11 mouse cellular contexts compared by ENCODE assay signal in genomic region chr8:60971808-60972207, GRCm38 (mm10). TPM values are rescaled to one million over a fixed set of nuclear protein-coding genes. Genes with fewer than 3 reads are reported as not detected.
A peak's percentile ranks its signal among the peaks of the same experiment; 100 is the strongest.
DNase-seq lines count a peak whose midpoint lies in the region; ATAC-seq and TF ChIP-seq lines count a peak whose summit lies in the region.
"Had no signal": no experiment of that assay in that cellular context is flagged by ENCODE, and none has a peak within 500 bp of the region (broad histone marks: within the 10 kb centered on the region; RNA-seq: fewer than 3 reads in every experiment).

No protein-coding gene starts in this region.

- no peak overlapping the region for H3K4me3 ChIP-seq in forebrain, embryonic 14.5 days (ENCODE audit: low read depth, low read length)
- no peak overlapping the region for H3K4me3 ChIP-seq in forebrain, embryonic 12.5 days (replicated peaks)
- H3K4me3 ChIP-seq in layer of hippocampus, adult 2 months: no peak overlapping the region
- no peak overlapping the region for H3K4me3 ChIP-seq in hindbrain, embryonic 11.5 days (ENCODE audit: low read depth, low read length)
- H3K4me3 ChIP-seq: limb, embryonic 12.5 days; midbrain, embryonic 12.5 days had no signal

- no peaks in the 10 kb centered on the region for H3K27me3 ChIP-seq in forebrain, embryonic 14.5 days (replicated peaks; ENCODE audit: control insufficient read depth, insufficient read depth, low read length)
- H3K27me3 ChIP-seq in forebrain, embryonic 12.5 days: no peaks in the 10 kb centered on the region
- H3K27me3 ChIP-seq in hindbrain, embryonic 11.5 days (ENCODE audit: control insufficient read depth, insufficient read depth, low read length): no peaks in the 10 kb centered on the region
- H3K27me3 ChIP-seq: limb, embryonic 12.5 days; midbrain, embryonic 12.5 days had no signal

- TF ChIP-seq CTCF in layer of hippocampus, adult 2 months (conservative IDR thresholded peaks at IDR 0.05): no peak

- H3K9me3 ChIP-seq in forebrain, embryonic 14.5 days (replicated peaks; ENCODE audit: control insufficient read depth, low read length): no peaks in the 10 kb centered on the region
- no peaks in the 10 kb centered on the region for H3K9me3 ChIP-seq in forebrain, embryonic 12.5 days
- no peaks in the 10 kb centered on the region for H3K9me3 ChIP-seq in hindbrain, embryonic 11.5 days (ENCODE audit: control insufficient read depth, low read length)
- H3K9me3 ChIP-seq: limb, embryonic 12.5 days; midbrain, embryonic 12.5 days had no signal

- ATAC-seq in forebrain, embryonic 14.5 days: no peak
- ATAC-seq in forebrain, embryonic 12.5 days (ENCODE audit: low FRiP score): no peak
- ATAC-seq in hindbrain, embryonic 11.5 days (ENCODE audit: low FRiP score): no peak
- ATAC-seq: intestine, embryonic 16.5 days had no signal

- H3K27ac ChIP-seq in forebrain, embryonic 14.5 days (ENCODE audit: low read depth, low read length): no peak overlapping the region
- H3K27ac ChIP-seq in forebrain, embryonic 12.5 days: no peak overlapping the region
- peak overlapping the region; percentile 40; the same call in 1 of the 2 replicates for H3K27ac ChIP-seq in layer of hippocampus, adult 2 months
- no peak overlapping the region for H3K27ac ChIP-seq in hindbrain, embryonic 11.5 days (ENCODE audit: low read depth, low read length)
- H3K27ac ChIP-seq: limb, embryonic 12.5 days; midbrain, embryonic 12.5 days had no signal

- H3K9ac ChIP-seq in forebrain, embryonic 14.5 days (ENCODE audit: low read length): no peak overlapping the region
- H3K9ac ChIP-seq in forebrain, embryonic 12.5 days: no peak overlapping the region
- no peak overlapping the region for H3K9ac ChIP-seq in hindbrain, embryonic 11.5 days (ENCODE audit: low read depth, low read length)
- H3K9ac ChIP-seq: limb, embryonic 12.5 days; midbrain, embryonic 12.5 days had no signal

- 55% methylated on average over 4 of the region's 4 CpGs for whole genome bisulfite sequencing in forebrain, embryonic 14.5 days
- WGBS in forebrain, embryonic 12.5 days: 67% methylated on average over 4 of the region's 4 CpGs
- 88% methylated on average over 4 of the region's 4 CpGs for WGBS in hindbrain, embryonic 11.5 days

- DNase-seq in forebrain, embryonic 14.5 days (ENCODE audit: low spot score): peak; percentile 64
- DNase-seq in layer of hippocampus, adult 2 months (ENCODE audit: low spot score in 2 of 2): no peak
- DNase-seq in layer of hippocampus, adult 9-10 months (ENCODE audit: low spot score): no peak
- DNase-seq in MN1 (ENCODE audit: low spot score): peak; percentile 36
- peak; percentile 49 for DNase-seq in kidney, adult 9 months
- no peak for DNase-seq in natural killer cell, adult 2 months (ENCODE audit: low spot score in 2 of 2)
- no peak for DNase-seq in hindbrain, embryonic 11.5 days (ENCODE audit: low spot score)

- H3K4me1 ChIP-seq in forebrain, embryonic 14.5 days (ENCODE audit: control insufficient read depth, insufficient read depth, low read length): 0 out of 2 replicates have a peak, but pooled peaks cover 3% of the 10 kb centered on the region
- H3K4me1 ChIP-seq in forebrain, embryonic 12.5 days: peaks cover 3% of the 10 kb centered on the region; the same call in 1 of the 2 replicates
- no peaks in the 10 kb centered on the region for H3K4me1 ChIP-seq in hindbrain, embryonic 11.5 days (replicated peaks; ENCODE audit: control insufficient read depth, insufficient read depth, low read length)

- no peak overlapping the region for H3K4me2 ChIP-seq in forebrain, embryonic 14.5 days (ENCODE audit: low read length)
- no peak overlapping the region for H3K4me2 ChIP-seq in forebrain, embryonic 12.5 days
- H3K4me2 ChIP-seq in hindbrain, embryonic 11.5 days (replicated peaks; ENCODE audit: low read depth, low read length): no peak overlapping the region
- H3K4me2 ChIP-seq: limb, embryonic 12.5 days; midbrain, embryonic 12.5 days had no signal

- no peaks in the 10 kb centered on the region for H3K36me3 ChIP-seq in forebrain, embryonic 14.5 days (ENCODE audit: control insufficient read depth, insufficient read depth, low read length)
- H3K36me3 ChIP-seq in forebrain, embryonic 12.5 days (replicated peaks): no peaks in the 10 kb centered on the region
- H3K36me3 ChIP-seq in hindbrain, embryonic 11.5 days (ENCODE audit: control insufficient read depth, insufficient read depth, low read length): no peaks in the 10 kb centered on the region
- H3K36me3 ChIP-seq: limb, embryonic 12.5 days; midbrain, embryonic 12.5 days had no signal

RNA-seq across cellular contexts. Expression of gene Clcn3, which starts 11.3 kb away (rescaled TPM):
- 55.1 and 59.9 TPM in 2 replicates for polyA plus RNA-seq in forebrain, embryonic 14.5 days (2014; fragmentation: Nextera tagmentation; extraction: Ambion mirVana)
- 53.4 and 53.7 TPM in 2 replicates for polyA plus RNA-seq in forebrain, embryonic 12.5 days (2016; fragmentation: Nextera tagmentation; extraction: Ambion mirVana)
- total RNA-seq in layer of hippocampus, adult 2 months (2021): 100 to 1,000 TPM; 121 to 123 TPM
- 36.1 and 37.1 TPM in 2 replicates for polyA plus RNA-seq in hindbrain, embryonic 11.5 days (2014; fragmentation: Nextera tagmentation; extraction: Ambion mirVana)

RNA-seq across cellular contexts. Expression of gene Nek1, which starts 21.2 kb away (rescaled TPM):
- polyA plus RNA-seq in forebrain, embryonic 14.5 days (2014; fragmentation: Nextera tagmentation; extraction: Ambion mirVana): 19.9 and 25.2 TPM in 2 replicates
- polyA plus RNA-seq in forebrain, embryonic 12.5 days (2016; fragmentation: Nextera tagmentation; extraction: Ambion mirVana): 22.3 and 23.8 TPM in 2 replicates
- total RNA-seq in layer of hippocampus, adult 2 months (2021): 10 to 100 TPM; 24.5 to 30.5 TPM
- 24.9 and 30.4 TPM in 2 replicates for polyA plus RNA-seq in hindbrain, embryonic 11.5 days (2014; fragmentation: Nextera tagmentation; extraction: Ambion mirVana)

Comparison
In these comparisons a context has a peak if more than half of its experiments do, and no peak if none do; other contexts are left out.
1. DNase-seq: peak in forebrain, embryonic 14.5 days (single experiment), MN1 (single experiment) and kidney, adult 9 months (single experiment); none in layer of hippocampus, adult 2 months (0 of 2), layer of hippocampus, adult 9-10 months (single experiment), natural killer cell, adult 2 months (0 of 2) and hindbrain, embryonic 11.5 days (single experiment).